Mouse (Mus musculus) mouse embryonic stem cell (cell line): ENCODE results near the gene Lrrn2.
"Not testable (repeated sequence)": the region's sequence is repeated elsewhere in the genome, so short reads cannot be mapped to it uniquely, and the experiment has no call there.

Source experiments
- in situ Hi-C, 2 experiments: fragments of 300-500 bp; cut with MboI; formaldehyde crosslinking; loops; 1 replicate in 1 of 2; 3 replicates in 1 of 2; pipeline ENCODE4 v1.14.3; 2019 to 2020; ENCODE audit warnings: low sequenced_read_pairs in 2 of 2, low pct_unique_long_range_greater_than_20kb in 1 of 2, mixed read lengths in 1 of 2; ENCODE audit not compliant: unreplicated experiment in 1 of 2

The Lrrn2 gene

GRCm38 (mm10) chr1:132982728-132983127, 102.7 kb downstream of the Lrrn2 start:
- in situ Hi-C loops = no loop called here

GRCm38 (mm10) chr1:132988556-132989459, 108.7 kb downstream of the Lrrn2 start:
- in situ Hi-C loops = not testable (repeated sequence)
